Mouse (Mus musculus) cerebellum, adult 11 months (tissue): Measurements from ENCODE around the gene Lins1.

ENCODE experiments used
- DNase-seq: peaks from one replicate; pipeline ENCODE4 v3.0.0; 2022

The Lins1 gene

GRCm38 (mm10) chr7:66733431-66733830 lies 43.7 kb downstream of the Lins1 start:
- DNase-seq, result no peak

- no peak for DNase-seq
Observed at GRCm38 (mm10) chr7:66733882-66734281, 44.2 kb downstream of the Lins1 start.

DNA sequence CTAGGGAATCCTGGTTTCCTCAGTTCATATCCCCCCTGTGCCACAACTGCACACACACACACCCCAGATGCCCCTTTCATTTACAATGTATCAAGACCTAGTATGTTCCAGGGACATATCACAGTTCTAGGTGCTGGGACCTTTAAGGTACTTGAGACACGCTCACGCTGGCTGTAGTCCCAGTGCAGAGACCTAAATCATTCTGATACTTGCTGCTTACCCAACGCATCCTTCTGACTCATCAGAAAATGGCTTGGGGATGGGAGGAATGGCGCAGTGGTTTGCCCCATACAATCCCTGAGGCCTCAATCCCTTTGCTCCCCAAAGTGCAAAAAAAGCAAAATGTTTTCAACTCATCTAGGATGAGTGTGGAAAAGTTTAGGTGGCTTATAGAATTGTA lies 44.8 kb downstream of the Lins1 start:
- DNase-seq, result no peak

DNA sequence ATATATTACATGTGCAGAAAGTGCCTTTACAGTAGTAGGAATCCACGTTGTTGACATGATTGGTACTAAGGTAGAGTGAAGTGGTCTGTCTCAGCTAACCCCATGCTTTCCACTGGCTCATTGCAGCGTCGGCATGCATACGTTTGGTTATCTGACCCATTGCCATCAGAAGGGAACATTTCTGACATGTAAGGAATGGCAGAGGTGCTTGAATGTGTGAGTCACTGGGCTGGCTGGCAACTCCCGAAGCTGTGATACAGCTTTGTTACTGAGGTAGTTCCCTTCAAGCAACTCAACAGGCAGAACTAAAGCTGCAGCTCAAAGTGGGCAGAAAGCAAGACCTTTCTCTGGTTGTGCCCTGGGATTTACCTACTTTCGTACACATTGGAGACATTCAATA lies 45.3 kb downstream of the Lins1 start:
- no peak for DNase-seq

GRCm38 (mm10) chr7:66737418-66737817 lies 47.7 kb downstream of the Lins1 start:
- no peak for DNase-seq

GRCm38 (mm10) chr7:66741008-66741407 lies 51.3 kb downstream of the Lins1 start:
- no peak for DNase-seq

- DNase-seq, result no peak
Observed at GRCm38 (mm10) chr7:66741412-66741811, 51.7 kb downstream of the Lins1 start.

GRCm38 (mm10) chr7:66743377-66743781 lies 53.7 kb downstream of the Lins1 start, which contains the start of gene Cers3:
Cers3 (plus strand) TSS chr7:66743504.
- DNase-seq, result no peak

DNA sequence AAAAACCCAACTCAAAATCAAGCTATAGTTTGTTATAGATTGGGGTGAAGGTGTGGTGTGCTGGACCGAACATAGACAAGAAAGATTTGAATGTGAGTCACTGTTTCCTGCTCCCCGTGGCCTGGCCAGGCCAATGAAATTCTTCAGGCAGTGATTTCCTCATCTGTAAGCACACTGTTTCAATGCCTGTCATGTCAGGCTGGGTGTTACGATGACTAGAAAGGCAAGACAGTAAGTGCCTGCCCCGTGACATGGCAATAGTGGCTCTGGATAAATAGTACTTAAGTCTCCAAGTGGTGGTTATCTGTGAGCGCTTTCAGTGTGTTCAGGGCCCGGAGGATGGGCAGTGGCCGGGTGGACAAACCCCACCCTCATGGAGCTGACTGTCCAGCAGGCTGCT lies 57.3 kb downstream of the Lins1 start:
- no peak for DNase-seq

DNA sequence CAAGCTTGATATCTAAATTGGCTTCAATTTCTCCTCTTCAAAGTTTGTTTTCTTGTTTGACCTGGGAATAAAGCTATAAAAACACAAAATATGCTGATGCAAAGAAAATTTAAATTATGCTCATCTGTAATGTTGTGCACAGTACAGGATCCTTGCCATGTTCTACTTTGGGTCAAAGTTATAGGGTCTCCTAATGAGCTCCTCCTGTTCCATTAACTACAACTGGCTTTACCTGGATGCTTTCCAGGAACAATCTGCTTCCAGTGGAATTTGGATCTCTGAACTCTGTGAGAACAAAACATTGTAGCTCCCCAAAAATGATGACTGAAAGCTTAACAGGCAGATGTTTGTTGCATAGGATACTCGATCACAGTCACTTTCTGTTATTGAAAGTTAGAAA lies 60.3 kb downstream of the Lins1 start:
- no peak for DNase-seq

GRCm38 (mm10) chr7:66753816-66754215 lies 64.1 kb downstream of the Lins1 start:
- no peak for DNase-seq

GRCm38 (mm10) chr7:66755611-66756010 lies 65.9 kb downstream of the Lins1 start:
- no peak for DNase-seq
